Mouse (Mus musculus): ENCODE measurements at regions not wholly inside any gene's neighbourhood (a gene's known extent, or its start where the extent isn't known, plus 50 kb on each side); places are given as distances from the start of the nearest gene placed in this dataset.

DNA sequence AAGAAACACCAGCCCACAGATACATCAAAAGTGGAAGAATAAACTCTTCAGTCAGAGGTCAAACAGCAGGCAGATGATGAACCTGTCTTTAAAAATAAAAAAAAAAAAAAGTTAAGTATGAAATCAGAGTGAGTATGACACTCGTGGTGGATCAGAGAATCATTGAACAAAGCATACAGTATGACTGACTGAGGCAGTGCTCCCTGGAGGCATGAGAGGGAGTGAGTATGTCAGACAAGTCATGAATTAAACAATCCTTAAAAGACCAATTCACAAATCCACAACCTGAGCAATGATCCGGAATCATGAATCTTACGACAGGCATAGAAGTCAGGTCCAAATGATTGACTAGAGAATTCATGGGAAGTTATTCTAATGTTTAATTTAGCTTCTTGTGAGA lies 555.4 kb upstream of the Slc39a10 start:
- TF ChIP-seq CTCF (IDR thresholded peaks at IDR 0.05; ENCODE audit: insufficient read depth, low read length): no peak
- no peak for TF ChIP-seq POLR2A (IDR thresholded peaks at IDR 0.05; ENCODE audit: borderline replicate concordance, extremely low read depth, low read depth, low read length)

All from lung, adult 2 months (tissue).